Mouse (Mus musculus) MEL (cell line): ENCODE measurements around the gene Rhot2. TPM values are rescaled to one million over a fixed set of nuclear protein-coding genes. Genes with fewer than 3 reads are reported as not detected.
A peak's percentile ranks its signal among the peaks of the same experiment; 100 is the strongest.

Experiments
- DNase-seq: peaks from one replicate; pipeline ENCODE4 v3.0.0; 2011; ENCODE audit warnings: low read depth, low spot score
- H3K27ac ChIP-seq: 2 replicates; pipeline ENCODE4 v1.5.1; 2012; ENCODE audit warnings: low read depth, mild to moderate bottlenecking, control low read depth, low read length, moderate library complexity; ENCODE audit not compliant: control insufficient read depth
- H3K27me3 ChIP-seq, 2 experiments: fragments of 150-350 bp in 1 of 2; sonication (generic) in 1 of 2; 2 replicates each; pipeline ENCODE4 v1.6.1; 2012; ENCODE audit warnings: low read length in 2 of 2, mild to moderate bottlenecking in 2 of 2, improper control_type of control experiment in 1 of 2, moderate library complexity in 1 of 2; ENCODE audit not compliant: insufficient read depth in 2 of 2, control insufficient read depth in 1 of 2
- H3K36me3 ChIP-seq, 2 experiments: 2 replicates each; pipeline ENCODE4 v1.6.1; 2012 to 2014; ENCODE audit warnings: low read length in 2 of 2, improper control_type of control experiment in 1 of 2, inconsistent platforms in 1 of 2, mild to moderate bottlenecking in 1 of 2; ENCODE audit not compliant: insufficient read depth in 2 of 2, control insufficient read depth in 1 of 2
- H3K4me1 ChIP-seq, 2 experiments: fragments of 150-350 bp in 1 of 2; sonication (generic) in 1 of 2; 2 replicates each; pipeline ENCODE4 v1.6.1; 2012; ENCODE audit warnings: low read length in 2 of 2, improper control_type of control experiment in 1 of 2, mild to moderate bottlenecking in 1 of 2; ENCODE audit not compliant: insufficient read depth in 2 of 2, control insufficient read depth in 1 of 2
- H3K4me3 ChIP-seq, 2 experiments: fragments of 150-350 bp in 1 of 2; sonication (generic) in 1 of 2; 2 replicates each; pipeline ENCODE4 v1.5.1; 2012; ENCODE audit warnings: low read depth in 2 of 2, low read length in 2 of 2, mild to moderate bottlenecking in 2 of 2, moderate library complexity in 2 of 2, control low read depth in 1 of 2, improper control_type of control experiment in 1 of 2; ENCODE audit not compliant: control insufficient read depth in 1 of 2, insufficient read depth in 1 of 2
- H3K79me2 ChIP-seq: 2 replicates; pipeline ENCODE4 v1.6.1; 2012; ENCODE audit warnings: mild to moderate bottlenecking, low read length, moderate library complexity; ENCODE audit not compliant: control insufficient read depth, poor library complexity, insufficient read depth
- H3K9ac ChIP-seq: 2 replicates; pipeline ENCODE4 v1.6.1; 2012; ENCODE audit warnings: low read depth, mild to moderate bottlenecking, control low read depth, low read length, moderate library complexity; ENCODE audit not compliant: control insufficient read depth, poor library complexity, severe bottlenecking
- H3K9me3 ChIP-seq: fragments of 150-350 bp; sonication (generic); replicated peaks from 2 replicates; pipeline ENCODE4 v1.6.1; 2012; ENCODE audit warnings: mild to moderate bottlenecking, low read length, improper control_type of control experiment, moderate library complexity; ENCODE audit not compliant: insufficient read depth
- BHLHE40 ChIP-seq: IDR thresholded peaks from 2 replicates; pipeline ENCODE4 v1.6.1; 2012; ENCODE audit warnings: low read depth, mild to moderate bottlenecking, inconsistent platforms, low read length, improper control_type of control experiment, borderline replicate concordance
- CHD1 ChIP-seq: IDR thresholded peaks from 2 replicates; pipeline ENCODE4 v1.6.1; 2012; ENCODE audit warnings: low read depth, mild to moderate bottlenecking, inconsistent platforms, low read length, improper control_type of control experiment
- CHD2 ChIP-seq: IDR thresholded peaks from 2 replicates; pipeline ENCODE4 v1.6.1; 2011; ENCODE audit warnings: low read length, improper control_type of control experiment
- CTCF ChIP-seq, 3 experiments: IDR thresholded peaks in 2 of 3; conservative IDR thresholded peaks in 1 of 3; 2 replicates each; pipeline ENCODE4 v1.5.1; 2011 to 2012; ENCODE audit warnings: low read length in 3 of 3, low read depth in 2 of 3, mild to moderate bottlenecking in 2 of 3, improper control_type of control experiment in 1 of 3, inconsistent platforms in 1 of 3, mixed read lengths in 1 of 3, moderate library complexity in 1 of 3; ENCODE audit not compliant: control insufficient read depth in 1 of 3, insufficient read depth in 1 of 3, poor library complexity in 1 of 3, severe bottlenecking in 1 of 3
- E2F4 ChIP-seq: IDR thresholded peaks from 2 replicates; pipeline ENCODE4 v1.6.1; 2011; ENCODE audit warnings: low read depth, low read length, improper control_type of control experiment, borderline replicate concordance
- ELF1 ChIP-seq: IDR thresholded peaks from 2 replicates; pipeline ENCODE4 v1.6.1; 2014; ENCODE audit warnings: low read depth, mild to moderate bottlenecking, inconsistent platforms, low read length, improper control_type of control experiment, moderate library complexity
- EP300 ChIP-seq, 2 experiments: IDR thresholded peaks; 2 replicates each; pipeline ENCODE4 v1.6.1; 2011; ENCODE audit warnings: improper control_type of control experiment in 2 of 2, low read length in 2 of 2, low read depth in 1 of 2, mild to moderate bottlenecking in 1 of 2
- ETS1 ChIP-seq: IDR thresholded peaks from 2 replicates; pipeline ENCODE4 v1.6.1; 2012; ENCODE audit warnings: low read depth, mild to moderate bottlenecking, inconsistent platforms, low read length, improper control_type of control experiment, moderate library complexity
- GABPA ChIP-seq: IDR thresholded peaks from 2 replicates; pipeline ENCODE4 v1.6.1; 2012; ENCODE audit warnings: low read depth, mild to moderate bottlenecking, inconsistent platforms, low read length, improper control_type of control experiment, moderate library complexity
- JUND ChIP-seq: IDR thresholded peaks from 2 replicates; pipeline ENCODE4 v1.6.1; 2011; ENCODE audit warnings: low read depth, mild to moderate bottlenecking, improper control_type of control experiment, low read length
- MAFK ChIP-seq: IDR thresholded peaks from 2 replicates; pipeline ENCODE4 v1.6.1; 2011; ENCODE audit warnings: low read depth, mild to moderate bottlenecking, low read length, improper control_type of control experiment, borderline replicate concordance
- MAX ChIP-seq: IDR thresholded peaks from 2 replicates; pipeline ENCODE4 v1.6.1; 2011; ENCODE audit warnings: low read length, improper control_type of control experiment
- MAZ ChIP-seq: IDR thresholded peaks from 2 replicates; pipeline ENCODE4 v1.6.1; 2012; ENCODE audit warnings: low read depth, mild to moderate bottlenecking, inconsistent platforms, low read length, improper control_type of control experiment
- MYB ChIP-seq: IDR thresholded peaks from 2 replicates; pipeline ENCODE4 v1.6.1; 2011; ENCODE audit warnings: mild to moderate bottlenecking, low read depth, low read length, improper control_type of control experiment
- NELFE ChIP-seq: IDR thresholded peaks from 2 replicates; pipeline ENCODE4 v1.6.1; 2011; ENCODE audit warnings: low read depth, low read length, improper control_type of control experiment
- POLR2A ChIP-seq, 2 experiments: IDR thresholded peaks; 2 replicates each; pipeline ENCODE4 v1.6.1; 2011 to 2012; ENCODE audit warnings: low read length in 2 of 2, mild to moderate bottlenecking in 2 of 2, control low read depth in 1 of 2, improper control_type of control experiment in 1 of 2, low read depth in 1 of 2, moderate library complexity in 1 of 2; ENCODE audit not compliant: control insufficient read depth in 1 of 2, insufficient read depth in 1 of 2, poor library complexity in 1 of 2
- POLR2AphosphoS2 ChIP-seq: IDR thresholded peaks from 2 replicates; pipeline ENCODE4 v1.6.1; 2011; ENCODE audit warnings: low read length, improper control_type of control experiment
- POLR2AphosphoS5 ChIP-seq: IDR thresholded peaks from 2 replicates; pipeline ENCODE4 v1.6.1; 2012; ENCODE audit warnings: low read depth, borderline replicate concordance, mild to moderate bottlenecking, inconsistent platforms, low read length, moderate library complexity, mixed read lengths
- RAD21 ChIP-seq: IDR thresholded peaks from 2 replicates; pipeline ENCODE4 v1.6.1; 2011; ENCODE audit warnings: mild to moderate bottlenecking, low read depth, low read length, improper control_type of control experiment
- SMC3 ChIP-seq: IDR thresholded peaks from 2 replicates; pipeline ENCODE4 v1.6.1; 2011; ENCODE audit warnings: low read depth, low read length, improper control_type of control experiment
- TAL1 ChIP-seq: IDR thresholded peaks from 2 replicates; pipeline ENCODE4 v1.6.1; 2012; ENCODE audit warnings: mild to moderate bottlenecking, inconsistent platforms, low read length, moderate library complexity, mixed read lengths
- TCF12 ChIP-seq: IDR thresholded peaks from 2 replicates; pipeline ENCODE4 v1.6.1; 2014; ENCODE audit warnings: low read depth, mild to moderate bottlenecking, inconsistent platforms, low read length, improper control_type of control experiment, moderate library complexity
- UBTF ChIP-seq: IDR thresholded peaks from 2 replicates; pipeline ENCODE4 v1.6.1; 2012; ENCODE audit warnings: low read depth, mild to moderate bottlenecking, inconsistent platforms, low read length, improper control_type of control experiment, moderate library complexity, borderline replicate concordance; ENCODE audit not compliant: insufficient read depth
- USF1 ChIP-seq: IDR thresholded peaks from 2 replicates; pipeline ENCODE4 v1.6.1; 2014; ENCODE audit warnings: low read depth, mild to moderate bottlenecking, inconsistent platforms, low read length, improper control_type of control experiment, moderate library complexity
- USF2 ChIP-seq, 2 experiments: IDR thresholded peaks; 2 replicates each; pipeline ENCODE4 v1.6.1; 2011 to 2012; ENCODE audit warnings: improper control_type of control experiment in 2 of 2, low read length in 2 of 2, borderline replicate concordance in 1 of 2, inconsistent platforms in 1 of 2, low read depth in 1 of 2, mild to moderate bottlenecking in 1 of 2; ENCODE audit not compliant: insufficient read depth in 1 of 2
- ZC3H11A ChIP-seq: IDR thresholded peaks from 2 replicates; pipeline ENCODE4 v1.6.1; 2012; ENCODE audit warnings: low read depth, mild to moderate bottlenecking, inconsistent platforms, low read length, improper control_type of control experiment
- ZKSCAN1 ChIP-seq: IDR thresholded peaks from 2 replicates; pipeline ENCODE4 v1.6.1; 2012; ENCODE audit warnings: low read depth, mild to moderate bottlenecking, inconsistent platforms, low read length, improper control_type of control experiment, moderate library complexity
- polyA plus RNA-seq, 2 experiments: library from polyadenylated mRNA; stranded (reverse) in 1 of 2; unstranded in 1 of 2; fragments of >175 nt in 1 of 2; fragments of >200 nt in 1 of 2; gene quantifications; 2 replicates each; pipeline versions ENCODE4 v1.2.1 to v1.2.4; 2012; ENCODE audit warnings: low replicate concordance in 2 of 2, low read depth in 1 of 2; ENCODE audit not compliant: insufficient read length in 2 of 2, insufficient read depth in 1 of 2, missing spikeins in 1 of 2
- total RNA-seq: library from RNA; depleted of rRNA; stranded (reverse); fragments of 300-350 nt; gene quantifications from 2 replicates; pipeline ENCODE4 v1.2.3, GENCODE M21; 2012

Gene Rhot2
- total and polyA plus RNA-seq, 3 experiments = 29.1 to 54.5 TPM; not detected in 1

- H3K27me3 ChIP-seq = no peaks in the 10 kb centered on the region
- H3K27ac ChIP-seq = no peak overlapping the region
- H3K36me3 ChIP-seq = peaks cover 0 to 4% of the 10 kb centered on the region in 2 experiments; a peak in 1 of 4 replicates
- H3K9me3 ChIP-seq = no peaks in the 10 kb centered on the region
- DNase-seq = no peak
- H3K4me1 ChIP-seq = 0 out of 4 replicates have a peak, but pooled peaks cover 0 to 6% of the 10 kb centered on the region in 2 experiments
- no peak for TF ChIP-seq CHD1
- no peak for TF ChIP-seq POLR2A (IDR thresholded peaks at IDR 0.05; ENCODE audit: control insufficient read depth in 1 of 2, insufficient read depth in 1 of 2, low read depth in 1 of 2, low read length in 2 of 2, poor library complexity in 1 of 2)
- TF ChIP-seq UBTF = no peak
- no peak for TF ChIP-seq MAFK
- TF ChIP-seq MYB = no peak
- TF ChIP-seq POLR2AphosphoS5 = no peak
- no peak overlapping the region for H3K4me3 ChIP-seq
- no peaks in the 10 kb centered on the region for H3K79me2 ChIP-seq
- H3K9ac ChIP-seq = no peak overlapping the region
Observed at GRCm38 (mm10) chr17:25887467-25887866, 42.8 kb upstream of the Rhot2 start.

- no peak overlapping the region for H3K9ac ChIP-seq
Observed at GRCm38 (mm10) chr17:25886806-25887205, 42.2 kb upstream of the Rhot2 start.

GRCm38 (mm10) chr17:25885636-25886035 is 41.0 kb upstream of the Rhot2 start:
- Histone ChIP-seq H3K4me1 (0 out of 4 replicates have a peak, but pooled peaks cover 0 to 6% of the 10 kb centered on the region in 2 experiments), H3K27ac (no peak overlapping the region), H3K9ac (no peak overlapping the region), H3K4me3 (no peak overlapping the region), H3K79me2 (no peaks in the 10 kb centered on the region), H3K27me3 (no peaks in the 10 kb centered on the region), H3K9me3 (no peaks in the 10 kb centered on the region), H3K36me3 (peaks cover 0 to 4% of the 10 kb centered on the region in 2 experiments; a peak in 1 of 4 replicates)
- DNase-seq = peak; percentile 62
- TF ChIP-seq CTCF (IDR thresholded peaks at IDR 0.05 in 2 of 3, conservative IDR thresholded peaks at IDR 0.05 in 1 of 3; ENCODE audit: control insufficient read depth in 1 of 3, insufficient read depth in 1 of 3, low read depth in 2 of 3, low read length in 3 of 3, poor library complexity in 1 of 3, severe bottlenecking in 1 of 3) (peak; percentile 47 to 60 (median 59)), MAZ (no peak), UBTF (no peak), JUND (no peak), RAD21 (peak; percentile 34), POLR2AphosphoS5 (no peak), ZKSCAN1 (no peak), USF1 (no peak), MAFK (no peak), USF2 (IDR thresholded peaks at IDR 0.05; ENCODE audit: borderline replicate concordance in 1 of 2, insufficient read depth in 1 of 2, low read depth in 1 of 2, low read length in 2 of 2) (no peak), ELF1 (no peak), BHLHE40 (no peak), TCF12 (no peak), SMC3 (peak; percentile 24)

More at GRCm38 (mm10) chr17:25886806-25887205, 42.2 kb upstream of the Rhot2 start:
- Histone ChIP-seq H3K4me1 (0 out of 4 replicates have a peak, but pooled peaks cover 0 to 6% of the 10 kb centered on the region in 2 experiments), H3K79me2 (no peaks in the 10 kb centered on the region), H3K27me3 (no peaks in the 10 kb centered on the region), H3K9me3 (no peaks in the 10 kb centered on the region), H3K36me3 (peaks cover 0 to 4% of the 10 kb centered on the region in 2 experiments; a peak in 1 of 4 replicates), H3K27ac (no peak overlapping the region), H3K4me3 (no peak overlapping the region)
- no peak for DNase-seq
- TF ChIP-seq USF1 = no peak
- no peak for TF ChIP-seq NELFE
- TF ChIP-seq CHD2 = no peak
- no peak for TF ChIP-seq ETS1
- no peak for TF ChIP-seq GABPA
- no peak for TF ChIP-seq ELF1
- TF ChIP-seq EP300 (IDR thresholded peaks at IDR 0.05; ENCODE audit: low read depth in 1 of 2, low read length in 2 of 2) = no peak
- TF ChIP-seq POLR2A (IDR thresholded peaks at IDR 0.05; ENCODE audit: control insufficient read depth in 1 of 2, insufficient read depth in 1 of 2, low read depth in 1 of 2, low read length in 2 of 2, poor library complexity in 1 of 2) = no peak
- no peak for TF ChIP-seq CHD1
- TF ChIP-seq MAX = no peak
- no peak for TF ChIP-seq ZC3H11A
- no peak for TF ChIP-seq TAL1
- no peak for TF ChIP-seq E2F4
- TF ChIP-seq JUND = no peak
- no peak for TF ChIP-seq POLR2AphosphoS2
